Mouse (Mus musculus): ENCODE data around the gene Bcl2l13.
"Not testable (repeated sequence)": the region's sequence is repeated elsewhere in the genome, so short reads cannot be mapped to it uniquely, and the experiment has no call there.

Gene Bcl2l13

GRCm38 (mm10) chr6:120903450-120903912, 67.5 kb downstream of the Bcl2l13 start:
- DNase-seq = peak; percentile 60

GRCm38 (mm10) chr6:120903961-120904360, 67.9 kb downstream of the Bcl2l13 start:
- DNase-seq = no peak

GRCm38 (mm10) chr6:120905111-120905510, 69.1 kb downstream of the Bcl2l13 start:
- DNase-seq = no peak

GRCm38 (mm10) chr6:120906521-120906920, 70.5 kb downstream of the Bcl2l13 start:
- no peak for DNase-seq

- not testable (repeated sequence) for DNase-seq
Observed at GRCm38 (mm10) chr6:120907876-120908597, 72.0 kb downstream of the Bcl2l13 start.

- DNase-seq = no peak
Observed at GRCm38 (mm10) chr6:120909501-120909900, 73.5 kb downstream of the Bcl2l13 start.

GRCm38 (mm10) chr6:120911213-120912007, 75.4 kb downstream of the Bcl2l13 start:
- no peak for DNase-seq

GRCm38 (mm10) chr6:120912931-120913330, 76.9 kb downstream of the Bcl2l13 start:
- DNase-seq = no peak

GRCm38 (mm10) chr6:120913783-120914182, 77.8 kb downstream of the Bcl2l13 start:
- no peak for DNase-seq

- DNase-seq = no peak
Observed at GRCm38 (mm10) chr6:120914533-120914910, 78.5 kb downstream of the Bcl2l13 start.

GRCm38 (mm10) chr6:120914911-120915648, 79.1 kb downstream of the Bcl2l13 start:
- peak; percentile 24 for DNase-seq

- no peak for DNase-seq
Observed at GRCm38 (mm10) chr6:120915649-120915975, 79.6 kb downstream of the Bcl2l13 start.

GRCm38 (mm10) chr6:120916074-120916971, 80.3 kb downstream of the Bcl2l13 start, which contains the start of gene Bid:
Gene Bid (minus strand): TSS chr6:120916853.
- DNase-seq = peak; percentile 88

GRCm38 (mm10) chr6:120916972-120917881, 81.2 kb downstream of the Bcl2l13 start:
- DNase-seq = not testable (repeated sequence)

GRCm38 (mm10) chr6:120917975-120918374, 82.0 kb downstream of the Bcl2l13 start:
- DNase-seq = no peak

- not testable (repeated sequence) for DNase-seq
Observed at GRCm38 (mm10) chr6:120924791-120925321, 88.8 kb downstream of the Bcl2l13 start.

GRCm38 (mm10) chr6:120926880-120927279, 90.9 kb downstream of the Bcl2l13 start:
- DNase-seq = no peak

GRCm38 (mm10) chr6:120927765-120928164, 91.8 kb downstream of the Bcl2l13 start:
- no peak for DNase-seq

GRCm38 (mm10) chr6:120929421-120929820, 93.4 kb downstream of the Bcl2l13 start:
- no peak for DNase-seq

GRCm38 (mm10) chr6:120930450-120931306, 94.7 kb downstream of the Bcl2l13 start:
- no peak for DNase-seq

Measured in embryo, embryonic 11 days (tissue).